Mouse (Mus musculus): ENCODE measurements at regions not wholly inside any gene's neighbourhood (a gene's known extent, or its start where the extent isn't known, plus 50 kb on each side); places are given as distances from the start of the nearest gene placed in this dataset.

GRCm38 (mm10) chr19:27598350-27598749 is 168.7 kb upstream of the Pum3 start:
- no peak for DNase-seq (ENCODE audit: low read depth, low spot score)
- no peaks in the 10 kb centered on the region for H3K27me3 ChIP-seq (ENCODE audit: control insufficient read depth, insufficient read depth, low read length, poor library complexity, severe bottlenecking)
- H3K36me3 ChIP-seq (ENCODE audit: control insufficient read depth, insufficient read depth, low read length, poor library complexity, severe bottlenecking) = no peaks in the 10 kb centered on the region

- Histone ChIP-seq H3K27me3 (ENCODE audit: control insufficient read depth, insufficient read depth, low read length, poor library complexity, severe bottlenecking) (no peaks in the 10 kb centered on the region), H3K36me3 (ENCODE audit: control insufficient read depth, insufficient read depth, low read length, poor library complexity, severe bottlenecking) (no peaks in the 10 kb centered on the region)
- no peak for DNase-seq (ENCODE audit: low read depth, low spot score)
Measured at GRCm38 (mm10) chr19:27585566-27585965, 155.9 kb upstream of the Pum3 start.

DNA sequence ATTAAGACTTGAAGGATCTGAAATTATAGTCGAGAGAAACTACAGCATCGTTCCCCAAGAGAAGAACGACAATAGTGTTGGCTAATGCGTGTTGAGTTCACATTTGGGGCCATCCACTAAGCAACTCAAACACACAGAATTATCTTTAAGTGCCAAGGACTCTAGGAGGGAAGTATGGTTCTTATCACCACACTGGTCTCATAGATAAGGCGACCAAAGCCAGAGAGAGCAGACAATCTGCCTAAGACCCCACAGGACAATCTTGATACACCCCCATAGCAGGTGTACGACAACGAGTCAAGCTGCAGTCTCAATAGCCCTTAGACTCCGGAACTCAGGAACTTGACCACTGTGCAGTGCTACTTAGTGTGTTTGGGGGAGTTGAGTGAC is 152.5 kb upstream of the Pum3 start:
- no peaks in the 10 kb centered on the region for H3K27me3 ChIP-seq (ENCODE audit: control insufficient read depth, insufficient read depth, low read length, poor library complexity, severe bottlenecking)
- DNase-seq (ENCODE audit: low read depth, low spot score) = no peak
- no peaks in the 10 kb centered on the region for H3K36me3 ChIP-seq (ENCODE audit: control insufficient read depth, insufficient read depth, low read length, poor library complexity, severe bottlenecking)

DNA sequence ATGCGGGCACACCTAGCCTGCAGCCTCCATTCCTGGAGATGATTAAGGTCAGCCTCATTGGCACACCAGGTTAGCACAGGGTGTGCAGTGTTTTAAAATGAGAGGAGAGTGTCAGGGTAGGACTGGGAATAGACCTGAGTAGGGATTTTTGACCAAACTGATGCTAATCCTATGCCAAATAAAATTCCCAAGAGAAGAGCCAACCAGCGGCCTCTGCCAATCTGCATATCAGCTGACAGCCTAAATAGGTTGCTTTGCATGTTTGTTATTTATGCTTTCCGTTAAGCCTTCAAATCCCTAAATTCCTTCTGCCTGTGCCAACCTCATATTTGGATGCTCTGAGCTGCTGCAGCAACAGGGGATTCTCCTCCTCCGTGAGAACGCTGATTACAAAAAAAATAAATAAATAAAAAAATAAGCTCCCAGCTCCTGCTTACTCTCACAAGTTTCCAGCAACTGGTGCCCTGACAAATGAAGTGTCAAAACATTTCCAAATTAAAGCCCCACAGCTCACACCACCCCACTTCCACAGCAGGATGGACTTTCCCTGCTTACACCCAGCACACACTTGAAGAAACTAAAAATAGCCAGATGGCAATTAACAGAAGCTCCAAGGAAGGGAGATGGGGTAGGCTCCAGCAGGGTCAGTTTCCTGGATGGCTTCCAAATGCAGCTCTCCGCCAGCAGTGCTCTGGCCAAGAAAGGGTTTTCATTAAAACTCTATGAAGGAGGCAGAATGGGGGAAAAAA is 151.9 kb upstream of the Pum3 start:
- DNase-seq (ENCODE audit: low read depth, low spot score) = no peak

DNA sequence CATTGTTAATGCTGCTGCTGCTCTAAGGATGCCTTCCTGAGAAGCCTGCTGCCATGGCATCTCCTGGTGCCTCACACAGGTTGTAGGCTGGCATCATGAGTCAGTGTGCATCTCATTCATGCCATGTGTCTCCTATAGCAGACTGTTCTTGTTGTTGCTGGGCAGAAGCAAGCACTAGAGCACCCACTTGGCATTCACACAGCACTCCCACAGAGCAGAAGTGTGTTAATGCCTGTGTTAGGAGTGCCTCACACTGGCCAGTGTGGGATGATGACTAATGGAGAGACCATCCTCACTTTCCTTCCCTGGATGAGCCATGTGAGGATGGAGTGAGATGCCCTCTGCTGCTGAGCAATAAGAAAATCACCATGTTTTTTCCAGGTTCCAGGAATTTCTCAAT is 146.9 kb upstream of the Pum3 start:
- Histone ChIP-seq H3K27me3 (ENCODE audit: control insufficient read depth, insufficient read depth, low read length, poor library complexity, severe bottlenecking) (no peaks in the 10 kb centered on the region), H3K36me3 (ENCODE audit: control insufficient read depth, insufficient read depth, low read length, poor library complexity, severe bottlenecking) (no peaks in the 10 kb centered on the region)
- DNase-seq (ENCODE audit: low read depth, low spot score) = no peak

More for the DNA sequence above, 151.9 kb upstream of the Pum3 start:
- Histone ChIP-seq H3K27me3 (ENCODE audit: control insufficient read depth, insufficient read depth, low read length, poor library complexity, severe bottlenecking) (no peaks in the 10 kb centered on the region), H3K36me3 (ENCODE audit: control insufficient read depth, insufficient read depth, low read length, poor library complexity, severe bottlenecking) (no peaks in the 10 kb centered on the region)

DNA sequence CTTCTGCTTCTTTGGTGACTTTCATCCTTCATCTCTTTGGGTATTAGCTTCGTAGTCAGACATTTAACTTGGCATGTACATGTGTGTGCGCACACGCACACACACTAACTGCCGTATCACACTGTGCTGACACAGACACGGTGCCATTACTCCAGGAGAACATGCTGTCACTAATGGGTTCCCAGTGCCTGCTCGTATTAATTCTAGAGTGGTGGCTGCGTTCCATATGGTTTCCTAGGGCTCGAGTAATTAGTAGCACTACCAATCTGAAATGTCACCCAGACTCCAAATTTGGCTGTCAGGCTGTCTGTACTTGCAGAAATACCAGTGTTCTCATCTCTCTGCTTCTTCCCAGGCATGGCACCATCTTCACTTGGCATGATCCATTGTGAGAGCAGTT is 137.3 kb upstream of the Pum3 start:
- H3K36me3 ChIP-seq (ENCODE audit: control insufficient read depth, insufficient read depth, low read length, poor library complexity, severe bottlenecking) = no peaks in the 10 kb centered on the region
- no peak for DNase-seq (ENCODE audit: low read depth, low spot score)
- no peaks in the 10 kb centered on the region for H3K27me3 ChIP-seq (ENCODE audit: control insufficient read depth, insufficient read depth, low read length, poor library complexity, severe bottlenecking)

DNA sequence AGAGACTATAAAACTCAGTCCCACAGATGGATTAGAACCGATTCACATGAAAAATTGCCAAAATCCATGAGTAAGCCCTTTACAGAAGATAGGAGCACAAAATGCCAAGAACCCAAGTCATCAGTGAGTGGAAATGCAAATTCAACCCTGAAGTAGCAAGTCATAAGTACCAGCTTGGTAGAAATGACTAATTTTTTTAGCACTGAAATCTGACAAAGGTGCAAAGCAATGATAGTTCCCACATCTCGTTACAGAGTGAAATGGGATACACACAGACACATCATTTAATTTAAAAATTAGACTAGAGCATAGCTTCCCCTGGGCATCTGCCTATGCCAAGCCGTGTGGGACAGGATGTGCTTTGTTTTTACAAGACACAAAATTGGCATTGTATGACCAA is 136.4 kb upstream of the Pum3 start:
- DNase-seq (ENCODE audit: low read depth, low spot score) = no peak

GRCm38 (mm10) chr19:27564086-27564485 is 134.5 kb upstream of the Pum3 start:
- Histone ChIP-seq H3K36me3 (ENCODE audit: control insufficient read depth, insufficient read depth, low read length, poor library complexity, severe bottlenecking) (no peaks in the 10 kb centered on the region), H3K27me3 (ENCODE audit: control insufficient read depth, insufficient read depth, low read length, poor library complexity, severe bottlenecking) (no peaks in the 10 kb centered on the region)
- no peak for DNase-seq (ENCODE audit: low read depth, low spot score)

More for the DNA sequence above, 136.4 kb upstream of the Pum3 start:
- Histone ChIP-seq H3K36me3 (ENCODE audit: control insufficient read depth, insufficient read depth, low read length, poor library complexity, severe bottlenecking) (no peaks in the 10 kb centered on the region), H3K27me3 (ENCODE audit: control insufficient read depth, insufficient read depth, low read length, poor library complexity, severe bottlenecking) (no peaks in the 10 kb centered on the region)

DNA sequence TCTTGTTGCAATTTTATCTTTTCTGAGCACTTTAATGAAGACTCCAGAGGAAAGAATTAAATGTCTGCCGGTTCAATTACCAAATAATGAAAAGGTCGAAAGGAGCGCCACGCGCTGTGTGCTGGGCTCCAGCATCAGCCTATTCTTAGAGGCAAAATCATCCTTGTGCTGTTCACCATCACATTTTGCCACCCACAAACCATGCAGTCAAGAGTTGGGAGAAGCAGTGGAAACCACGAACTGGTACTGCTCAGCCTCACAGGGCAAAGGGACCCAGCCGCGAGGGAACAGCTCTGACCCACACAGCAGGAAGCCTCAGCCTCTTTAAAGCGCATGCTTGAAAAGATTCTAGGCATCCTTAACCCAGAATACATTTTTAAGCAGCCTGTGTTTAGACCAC is 134.0 kb upstream of the Pum3 start:
- DNase-seq (ENCODE audit: low read depth, low spot score) = no peak
- Histone ChIP-seq H3K36me3 (ENCODE audit: control insufficient read depth, insufficient read depth, low read length, poor library complexity, severe bottlenecking) (no peaks in the 10 kb centered on the region), H3K27me3 (ENCODE audit: control insufficient read depth, insufficient read depth, low read length, poor library complexity, severe bottlenecking) (no peaks in the 10 kb centered on the region)

- Histone ChIP-seq H3K27me3 (ENCODE audit: control insufficient read depth, insufficient read depth, low read length, poor library complexity, severe bottlenecking) (no peaks in the 10 kb centered on the region), H3K36me3 (ENCODE audit: control insufficient read depth, insufficient read depth, low read length, poor library complexity, severe bottlenecking) (no peaks in the 10 kb centered on the region)
- no peak for DNase-seq (ENCODE audit: low read depth, low spot score)
Measured at GRCm38 (mm10) chr19:27558199-27558598, 128.6 kb upstream of the Pum3 start.

- H3K36me3 ChIP-seq (ENCODE audit: control insufficient read depth, insufficient read depth, low read length, poor library complexity, severe bottlenecking) = no peaks in the 10 kb centered on the region
- DNase-seq (ENCODE audit: low read depth, low spot score) = no peak
- H3K27me3 ChIP-seq (ENCODE audit: control insufficient read depth, insufficient read depth, low read length, poor library complexity, severe bottlenecking) = no peaks in the 10 kb centered on the region
Measured at GRCm38 (mm10) chr19:27556697-27557096, 127.1 kb upstream of the Pum3 start.

DNA sequence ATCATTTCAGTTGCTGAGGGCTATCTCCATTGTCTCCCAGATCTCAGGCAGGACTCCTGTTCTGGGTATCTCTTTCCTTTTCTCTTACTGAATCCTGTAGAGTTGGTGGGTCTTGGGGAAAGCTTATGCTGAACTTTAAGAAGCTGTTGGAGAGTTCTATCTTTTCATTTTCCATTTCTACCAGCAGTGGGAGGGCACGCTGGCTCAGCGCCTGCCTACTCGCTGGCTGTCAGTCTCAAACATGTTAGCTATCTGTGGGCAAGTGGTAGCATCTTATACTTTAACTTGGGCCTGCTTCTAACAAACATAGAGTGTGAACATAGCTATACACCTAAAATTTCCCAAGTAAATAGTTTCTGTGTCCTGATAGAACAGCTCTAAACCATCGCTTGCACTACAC is 125.2 kb upstream of the Pum3 start:
- Histone ChIP-seq H3K27me3 (ENCODE audit: control insufficient read depth, insufficient read depth, low read length, poor library complexity, severe bottlenecking) (no peaks in the 10 kb centered on the region), H3K36me3 (ENCODE audit: control insufficient read depth, insufficient read depth, low read length, poor library complexity, severe bottlenecking) (no peaks in the 10 kb centered on the region)
- no peak for DNase-seq (ENCODE audit: low read depth, low spot score)

DNA sequence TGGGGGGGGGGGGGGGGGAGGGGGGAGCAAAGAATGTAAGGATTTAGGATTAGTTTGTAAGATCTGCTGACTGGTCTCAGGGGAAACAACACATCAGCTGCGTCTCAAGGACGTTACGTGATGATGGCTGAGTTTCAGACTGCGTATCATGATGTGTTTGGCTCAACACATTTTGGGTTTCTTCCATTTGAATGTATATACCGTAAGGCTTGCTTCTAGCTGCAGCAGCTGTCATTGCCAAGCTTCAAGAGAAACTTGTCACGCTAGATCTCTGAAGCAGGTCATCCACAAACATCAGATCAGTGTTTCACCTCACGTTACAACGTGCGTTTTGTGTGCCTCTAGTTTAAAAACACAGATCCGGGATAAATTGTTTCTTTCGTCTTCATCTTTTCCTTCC is 123.6 kb upstream of the Pum3 start:
- no peaks in the 10 kb centered on the region for H3K36me3 ChIP-seq (ENCODE audit: control insufficient read depth, insufficient read depth, low read length, poor library complexity, severe bottlenecking)
- no peaks in the 10 kb centered on the region for H3K27me3 ChIP-seq (ENCODE audit: control insufficient read depth, insufficient read depth, low read length, poor library complexity, severe bottlenecking)
- no peak for DNase-seq (ENCODE audit: low read depth, low spot score)

DNA sequence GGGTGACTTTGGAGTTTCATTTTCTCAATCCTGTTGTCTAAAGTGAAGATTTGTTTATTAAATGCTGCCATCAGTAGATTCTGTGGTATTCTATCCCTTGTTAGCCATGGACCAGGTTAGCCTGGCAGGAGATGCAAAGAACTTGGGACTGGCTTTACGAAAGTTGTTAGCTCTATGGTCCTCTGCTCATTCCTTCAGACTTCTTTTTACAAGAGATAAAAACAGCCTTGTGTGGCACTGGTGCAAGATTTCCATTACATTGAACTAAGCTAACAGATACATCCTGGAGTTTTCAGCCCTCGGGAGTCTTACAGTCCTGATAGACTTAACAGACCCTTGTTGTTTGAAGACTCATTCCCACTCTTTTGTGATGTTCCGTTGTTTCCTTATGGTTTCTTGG is 108.1 kb upstream of the Pum3 start:
- H3K27me3 ChIP-seq (ENCODE audit: control insufficient read depth, insufficient read depth, low read length, poor library complexity, severe bottlenecking) = no peaks in the 10 kb centered on the region

DNA sequence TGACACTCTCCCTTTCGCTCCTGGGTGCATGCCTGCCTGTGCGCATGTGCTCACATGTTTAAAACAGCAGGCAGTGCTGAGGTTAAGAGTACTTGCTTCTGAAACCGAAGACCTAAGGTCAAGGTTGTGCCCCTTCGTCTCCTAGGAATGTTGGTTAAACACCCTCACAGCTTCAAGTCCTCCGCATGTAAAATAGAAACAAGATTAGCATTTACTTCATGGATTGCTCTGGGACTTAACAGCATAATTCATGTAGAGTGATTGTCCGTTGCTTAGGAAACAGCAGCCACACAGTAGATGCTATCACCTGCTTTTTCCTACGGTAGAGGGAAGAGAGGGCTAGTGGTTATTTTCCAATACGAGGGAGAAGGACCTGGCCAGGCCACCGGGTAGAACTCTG is 107.4 kb upstream of the Pum3 start:
- no peak for DNase-seq (ENCODE audit: low read depth, low spot score)
- no peaks in the 10 kb centered on the region for H3K27me3 ChIP-seq (ENCODE audit: control insufficient read depth, insufficient read depth, low read length, poor library complexity, severe bottlenecking)
- no peaks in the 10 kb centered on the region for H3K36me3 ChIP-seq (ENCODE audit: control insufficient read depth, insufficient read depth, low read length, poor library complexity, severe bottlenecking)

More for the DNA sequence above, 108.1 kb upstream of the Pum3 start:
- DNase-seq (ENCODE audit: low read depth, low spot score) = no peak
- no peaks in the 10 kb centered on the region for H3K36me3 ChIP-seq (ENCODE audit: control insufficient read depth, insufficient read depth, low read length, poor library complexity, severe bottlenecking)

DNA sequence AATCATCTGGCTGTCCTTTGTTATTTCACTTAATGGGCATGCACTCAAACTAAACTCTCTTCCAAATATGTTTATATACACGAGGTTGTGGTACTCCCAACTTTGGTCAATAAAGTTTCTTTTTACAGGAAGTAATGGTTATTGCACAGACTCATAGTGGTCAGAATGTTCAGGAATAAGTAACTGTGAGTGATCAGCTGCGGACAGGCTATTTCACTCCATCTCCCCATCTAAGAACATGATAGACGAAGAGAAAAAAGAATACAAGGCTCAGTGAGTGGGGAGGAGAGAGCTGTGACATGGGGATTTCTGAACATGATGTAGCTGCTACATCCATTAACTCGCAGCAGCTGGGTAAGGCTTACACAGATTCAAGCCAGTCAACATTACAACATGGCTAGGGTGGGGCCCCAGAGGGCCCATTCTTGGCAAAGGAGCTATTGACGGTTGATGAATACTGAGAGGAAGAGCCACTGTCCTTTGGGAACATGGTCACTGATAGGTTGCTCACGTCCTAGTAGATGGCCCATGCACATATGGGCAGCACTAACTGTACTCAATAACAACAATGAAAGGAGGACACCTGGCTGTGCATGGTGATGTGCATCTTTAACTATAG is 98.4 kb upstream of the Pum3 start:
- Histone ChIP-seq H3K36me3 (ENCODE audit: control insufficient read depth, insufficient read depth, low read length, poor library complexity, severe bottlenecking) (no peaks in the 10 kb centered on the region), H3K27me3 (ENCODE audit: control insufficient read depth, insufficient read depth, low read length, poor library complexity, severe bottlenecking) (no peaks in the 10 kb centered on the region)
- no peak for DNase-seq (ENCODE audit: low read depth, low spot score)

All from splenic B cell, adult 2 months (primary cell).